Mouse (Mus musculus): Measurements from ENCODE around the gene Trib2. TPM values are rescaled to one million over a fixed set of nuclear protein-coding genes. Genes with fewer than 3 reads are reported as not detected.
A peak's percentile ranks its signal among the peaks of the same experiment; 100 is the strongest.

The Trib2 gene
- polyA plus RNA-seq, 1 experiment from 2014 or later: 61.7 TPM

- ATAC-seq (replicated peaks; ENCODE audit: insufficient number of reproducible peaks, low FRiP score, low TSS enrichment, low read depth) (no peak), DNase-seq (ENCODE audit: low spot score) (peak; percentile 49)
- no peak overlapping the region for H3K27ac ChIP-seq (replicated peaks; ENCODE audit: low read depth, low read length)
- no peaks in the 10 kb centered on the region for H3K27me3 ChIP-seq (ENCODE audit: control insufficient read depth, insufficient read depth, low read length)
- no peaks in the 10 kb centered on the region for H3K36me3 ChIP-seq (replicated peaks; ENCODE audit: control insufficient read depth, insufficient read depth, low read depth, low read length)
- no peaks in the 10 kb centered on the region; the same call in 1 of the 2 replicates for H3K4me1 ChIP-seq (ENCODE audit: control insufficient read depth, insufficient read depth, low read length)
- peak overlapping the region; percentile 59 for H3K4me3 ChIP-seq (ENCODE audit: low read depth, low read length)
- no peaks in the 10 kb centered on the region for H3K9me3 ChIP-seq (replicated peaks; ENCODE audit: control insufficient read depth, low read length)
- peak overlapping the region; percentile 84 for H3K9ac ChIP-seq (replicated peaks; ENCODE audit: low read length)
- H3K4me2 ChIP-seq (ENCODE audit: low read depth, low read length): peak overlapping the region; percentile 69
- WGBS: 14% methylated on average over 12 of the region's 12 CpGs
Measured at GRCm38 (mm10) chr12:15813133-15813818, 3.4 kb downstream of the Trib2 start.

DNA sequence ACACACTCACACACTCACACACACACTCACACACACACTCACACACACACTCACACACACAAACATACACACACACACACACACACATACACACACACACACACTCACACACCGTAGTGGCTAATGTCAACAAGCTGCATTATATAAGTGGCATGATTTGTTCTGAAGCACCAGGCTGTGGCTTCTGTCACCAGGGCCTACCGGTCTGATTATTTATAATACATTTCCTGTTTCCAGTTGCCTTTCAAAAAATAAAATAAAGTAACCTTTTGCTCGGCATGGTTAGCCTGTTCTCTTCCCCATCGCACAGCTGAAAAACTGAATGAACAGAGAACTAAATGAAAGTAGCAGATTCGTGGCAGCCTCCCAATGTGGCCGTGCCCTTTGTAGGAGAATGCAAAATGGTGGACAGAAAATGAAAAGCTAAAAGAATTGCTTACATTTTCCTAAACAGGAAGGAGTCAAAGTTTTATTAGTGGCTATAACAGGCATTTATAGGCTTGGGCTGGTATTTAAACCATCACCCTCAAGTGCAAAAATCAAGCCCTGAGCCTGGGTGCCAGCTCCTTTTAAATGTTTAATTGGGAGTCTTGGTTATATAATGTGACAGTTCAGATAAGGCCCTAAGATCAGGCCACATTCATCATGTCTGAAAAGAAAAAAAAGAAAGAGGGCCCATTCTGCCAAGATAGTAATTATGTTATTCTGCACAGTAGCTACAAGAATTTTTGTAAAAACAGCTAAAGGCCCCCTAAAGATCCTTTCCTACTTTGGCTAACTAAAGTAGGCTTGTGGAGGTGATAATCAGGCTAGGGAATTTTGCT, 4.4 kb downstream of the Trib2 start:
- Histone ChIP-seq H3K4me1 (ENCODE audit: control insufficient read depth, insufficient read depth, low read length) (no peaks in the 10 kb centered on the region; the same call in 1 of the 2 replicates), H3K27ac (replicated peaks; ENCODE audit: low read depth, low read length) (no peak overlapping the region), H3K4me2 (ENCODE audit: low read depth, low read length) (peak overlapping the region; percentile 69), H3K9ac (replicated peaks; ENCODE audit: low read length) (no peak overlapping the region), H3K36me3 (replicated peaks; ENCODE audit: control insufficient read depth, insufficient read depth, low read depth, low read length) (no peaks in the 10 kb centered on the region), H3K4me3 (ENCODE audit: low read depth, low read length) (peak overlapping the region; percentile 59), H3K27me3 (ENCODE audit: control insufficient read depth, insufficient read depth, low read length) (no peaks in the 10 kb centered on the region), H3K9me3 (replicated peaks; ENCODE audit: control insufficient read depth, low read length) (no peaks in the 10 kb centered on the region)
- 52% methylated on average over 6 of the region's 6 CpGs for WGBS
- DNase-seq (ENCODE audit: low spot score): no peak
- no peak for ATAC-seq (replicated peaks; ENCODE audit: insufficient number of reproducible peaks, low FRiP score, low TSS enrichment, low read depth)

GRCm38 (mm10) chr12:15811682-15812081, 5.0 kb downstream of the Trib2 start:
- DNase-seq (ENCODE audit: low spot score) (peak; percentile 33), ATAC-seq (replicated peaks; ENCODE audit: insufficient number of reproducible peaks, low FRiP score, low TSS enrichment, low read depth) (no peak)
- Histone ChIP-seq H3K27me3 (ENCODE audit: control insufficient read depth, insufficient read depth, low read length) (no peaks in the 10 kb centered on the region), H3K9me3 (replicated peaks; ENCODE audit: control insufficient read depth, low read length) (no peaks in the 10 kb centered on the region), H3K4me3 (ENCODE audit: low read depth, low read length) (no peak overlapping the region), H3K4me2 (ENCODE audit: low read depth, low read length) (peak overlapping the region; percentile 5), H3K4me1 (ENCODE audit: control insufficient read depth, insufficient read depth, low read length) (no peaks in the 10 kb centered on the region; the same call in 1 of the 2 replicates), H3K36me3 (replicated peaks; ENCODE audit: control insufficient read depth, insufficient read depth, low read depth, low read length) (no peaks in the 10 kb centered on the region), H3K27ac (replicated peaks; ENCODE audit: low read depth, low read length) (no peak overlapping the region), H3K9ac (replicated peaks; ENCODE audit: low read length) (no peak overlapping the region)
- WGBS: 10% methylated on average over 4 of the region's 4 CpGs

GRCm38 (mm10) chr12:15810926-15811325, 5.8 kb downstream of the Trib2 start:
- H3K9ac ChIP-seq (replicated peaks; ENCODE audit: low read length): no peak overlapping the region; the same call in 1 of the 2 replicates
- peak overlapping the region; percentile 25; the same call in 1 of the 2 replicates for H3K4me2 ChIP-seq (ENCODE audit: low read depth, low read length)
- no peaks in the 10 kb centered on the region for H3K9me3 ChIP-seq (replicated peaks; ENCODE audit: control insufficient read depth, low read length)
- no peak overlapping the region for H3K4me3 ChIP-seq (ENCODE audit: low read depth, low read length)
- no peak overlapping the region for H3K27ac ChIP-seq (replicated peaks; ENCODE audit: low read depth, low read length)
- no peaks in the 10 kb centered on the region for H3K36me3 ChIP-seq (replicated peaks; ENCODE audit: control insufficient read depth, insufficient read depth, low read depth, low read length)
- DNase-seq (ENCODE audit: low spot score): no peak
- WGBS: 36% methylated on average over 7 of the region's 7 CpGs
- no peaks in the 10 kb centered on the region for H3K27me3 ChIP-seq (ENCODE audit: control insufficient read depth, insufficient read depth, low read length)
- no peak for ATAC-seq (replicated peaks; ENCODE audit: insufficient number of reproducible peaks, low FRiP score, low TSS enrichment, low read depth)
- H3K4me1 ChIP-seq (ENCODE audit: control insufficient read depth, insufficient read depth, low read length): no peaks in the 10 kb centered on the region; the same call in 1 of the 2 replicates

GRCm38 (mm10) chr12:15809657-15810056, 7.1 kb downstream of the Trib2 start:
- 72% methylated on average over 7 of the region's 7 CpGs for WGBS

DNA sequence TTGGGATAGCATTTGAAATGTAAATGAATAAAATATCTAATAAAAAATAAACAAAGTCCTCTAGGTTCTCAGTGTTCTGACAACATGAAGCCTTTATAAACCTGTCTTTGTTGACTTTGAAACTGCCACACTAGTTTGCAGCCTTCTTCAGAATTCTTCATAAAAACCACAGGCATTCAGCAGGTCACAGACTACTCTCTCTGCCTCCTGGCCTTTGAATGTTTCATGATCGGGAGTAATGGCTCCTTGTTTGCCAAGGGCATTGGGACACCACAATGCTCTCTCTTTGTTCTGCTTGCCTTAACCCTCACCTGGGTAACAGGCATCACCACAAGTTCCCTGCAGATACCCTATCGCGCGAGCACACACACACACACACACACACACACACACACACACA, 7.5 kb downstream of the Trib2 start:
- Histone ChIP-seq H3K27me3 (ENCODE audit: control insufficient read depth, insufficient read depth, low read length) (no peaks in the 10 kb centered on the region), H3K27ac (replicated peaks; ENCODE audit: low read depth, low read length) (no peak overlapping the region), H3K9me3 (replicated peaks; ENCODE audit: control insufficient read depth, low read length) (no peaks in the 10 kb centered on the region), H3K4me2 (ENCODE audit: low read depth, low read length) (no peak overlapping the region), H3K9ac (replicated peaks; ENCODE audit: low read length) (no peak overlapping the region), H3K4me3 (ENCODE audit: low read depth, low read length) (no peak overlapping the region), H3K36me3 (replicated peaks; ENCODE audit: control insufficient read depth, insufficient read depth, low read depth, low read length) (no peaks in the 10 kb centered on the region), H3K4me1 (ENCODE audit: control insufficient read depth, insufficient read depth, low read length) (no peaks in the 10 kb centered on the region; the same call in 1 of the 2 replicates)
- no peak for DNase-seq (ENCODE audit: low spot score)
- 92% methylated on average over 4 of the region's 4 CpGs for WGBS
- no peak for ATAC-seq (replicated peaks; ENCODE audit: insufficient number of reproducible peaks, low FRiP score, low TSS enrichment, low read depth)

More at GRCm38 (mm10) chr12:15809657-15810056, 7.1 kb downstream of the Trib2 start:
- Histone ChIP-seq H3K4me2 (ENCODE audit: low read depth, low read length) (no peak overlapping the region), H3K27ac (replicated peaks; ENCODE audit: low read depth, low read length) (no peak overlapping the region), H3K27me3 (ENCODE audit: control insufficient read depth, insufficient read depth, low read length) (no peaks in the 10 kb centered on the region), H3K9me3 (replicated peaks; ENCODE audit: control insufficient read depth, low read length) (no peaks in the 10 kb centered on the region), H3K4me1 (ENCODE audit: control insufficient read depth, insufficient read depth, low read length) (no peaks in the 10 kb centered on the region; the same call in 1 of the 2 replicates), H3K9ac (replicated peaks; ENCODE audit: low read length) (no peak overlapping the region), H3K4me3 (ENCODE audit: low read depth, low read length) (no peak overlapping the region), H3K36me3 (replicated peaks; ENCODE audit: control insufficient read depth, insufficient read depth, low read depth, low read length) (no peaks in the 10 kb centered on the region)
- DNase-seq (ENCODE audit: low spot score) (no peak), ATAC-seq (replicated peaks; ENCODE audit: insufficient number of reproducible peaks, low FRiP score, low TSS enrichment, low read depth) (no peak)

GRCm38 (mm10) chr12:15808186-15808800, 8.4 kb downstream of the Trib2 start:
- ATAC-seq (replicated peaks; ENCODE audit: insufficient number of reproducible peaks, low FRiP score, low TSS enrichment, low read depth) (no peak), DNase-seq (ENCODE audit: low spot score) (no peak)
- no peaks in the 10 kb centered on the region for H3K36me3 ChIP-seq (replicated peaks; ENCODE audit: control insufficient read depth, insufficient read depth, low read depth, low read length)
- no peaks in the 10 kb centered on the region for H3K9me3 ChIP-seq (replicated peaks; ENCODE audit: control insufficient read depth, low read length)
- H3K4me2 ChIP-seq (ENCODE audit: low read depth, low read length): no peak overlapping the region
- H3K4me3 ChIP-seq (ENCODE audit: low read depth, low read length): no peak overlapping the region
- H3K27ac ChIP-seq (replicated peaks; ENCODE audit: low read depth, low read length): no peak overlapping the region
- H3K4me1 ChIP-seq (ENCODE audit: control insufficient read depth, insufficient read depth, low read length): no peaks in the 10 kb centered on the region; the same call in 1 of the 2 replicates
- no peak overlapping the region for H3K9ac ChIP-seq (replicated peaks; ENCODE audit: low read length)
- WGBS: 94% methylated on average over 5 of the region's 5 CpGs
- no peaks in the 10 kb centered on the region for H3K27me3 ChIP-seq (ENCODE audit: control insufficient read depth, insufficient read depth, low read length)
